Mouse (Mus musculus): ENCODE measurements at regions not wholly inside any gene's neighbourhood (a gene's known extent, or its start where the extent isn't known, plus 50 kb on each side); places are given as distances from the start of the nearest gene placed in this dataset.

DNA sequence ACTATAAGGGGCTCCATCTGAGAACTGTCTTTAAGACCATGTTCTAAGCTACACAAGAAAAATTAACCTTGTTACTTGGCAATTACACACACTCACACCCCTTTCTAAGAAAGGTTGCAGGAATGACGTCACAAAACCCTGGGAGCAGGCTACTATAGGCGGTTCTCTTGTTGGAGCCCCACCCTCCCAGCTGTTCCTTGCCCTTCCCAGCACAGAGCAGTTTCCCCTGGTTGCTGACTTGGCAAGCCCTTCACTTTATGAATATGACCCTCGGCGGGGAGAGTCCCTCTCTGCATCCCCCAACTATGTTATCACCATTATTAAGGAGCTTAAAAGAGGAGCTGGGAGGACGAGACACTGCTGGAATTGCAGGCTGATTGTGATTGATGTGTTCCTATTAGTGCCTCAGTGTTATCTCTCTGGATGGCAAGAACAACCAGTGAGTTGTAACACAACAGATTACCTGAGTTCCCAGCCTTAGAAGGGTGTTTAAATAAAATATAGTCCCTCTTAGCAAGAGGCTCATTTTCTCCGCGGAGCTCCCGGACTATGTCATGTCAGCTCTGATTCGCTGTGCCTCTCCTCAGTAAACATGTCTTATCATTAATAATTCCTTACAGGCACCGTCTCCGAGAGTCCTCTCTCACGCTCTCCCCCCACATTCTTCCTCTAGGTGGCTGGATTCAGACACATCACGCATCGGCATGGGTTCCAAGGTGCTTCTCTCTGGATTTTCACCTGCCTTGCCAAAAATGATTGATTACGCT lies 105.7 kb downstream of the Insig2 start:
- TF ChIP-seq POLR2A (IDR thresholded peaks at IDR 0.05; ENCODE audit: borderline replicate concordance, control insufficient read depth, low read depth, low read length) (no peak), CTCF (IDR thresholded peaks at IDR 0.05; ENCODE audit: control insufficient read depth, insufficient read depth, low read length) (no peak)

All from bone marrow, adult 2 months (tissue).